Mouse (Mus musculus) midbrain, embryonic 13.5 days (tissue): Measurements from ENCODE around the gene Sema6b. TPM values are rescaled to one million over a fixed set of nuclear protein-coding genes. Genes with fewer than 3 reads are reported as not detected.

Source experiments
- ATAC-seq: fragments of 200-750 bp; cut with Nextera tagmentation; 2 replicates; pipeline ENCODE4 v1.8.0; 2017; ENCODE audit warnings: mild to moderate bottlenecking, moderate TSS enrichment, moderate library complexity
- H3K27ac ChIP-seq: fragments of 300-500 bp; sonication (generic); 2 replicates; pipeline ENCODE4 v1.5.1; 2015; ENCODE audit warnings: inconsistent platforms, mild to moderate bottlenecking, moderate library complexity
- H3K27me3 ChIP-seq: fragments of 300-500 bp; sonication (generic); 2 replicates; pipeline ENCODE4 v1.6.1; 2015; ENCODE audit warnings: mild to moderate bottlenecking, inconsistent platforms
- H3K36me3 ChIP-seq: fragments of 300-500 bp; sonication (generic); 2 replicates; pipeline ENCODE4 v1.6.1; 2015; ENCODE audit warnings: mild to moderate bottlenecking, inconsistent platforms
- H3K4me1 ChIP-seq: fragments of 300-500 bp; sonication (generic); replicated peaks from 2 replicates; pipeline ENCODE4 v1.6.1; 2015; ENCODE audit warnings: inconsistent platforms
- H3K4me2 ChIP-seq: fragments of 300-500 bp; sonication (generic); replicated peaks from 2 replicates; pipeline ENCODE4 v1.6.1; 2015; ENCODE audit warnings: moderate library complexity, mild to moderate bottlenecking, inconsistent platforms
- H3K4me3 ChIP-seq: fragments of 300-500 bp; sonication (generic); replicated peaks from 2 replicates; pipeline ENCODE4 v1.5.1; 2015; ENCODE audit warnings: mild to moderate bottlenecking, inconsistent platforms
- H3K9ac ChIP-seq: fragments of 300-500 bp; sonication (generic); replicated peaks from 2 replicates; pipeline ENCODE4 v1.6.1; 2015; ENCODE audit warnings: mild to moderate bottlenecking, inconsistent platforms
- H3K9me3 ChIP-seq: fragments of 300-500 bp; sonication (generic); 2 replicates; pipeline ENCODE4 v1.6.1; 2016; ENCODE audit warnings: mild to moderate bottlenecking, inconsistent platforms
- WGBS: fragments of 180-500 bp; shearing (Covaris S2); methylation state at CpG from one replicate; pipeline ENCODE4 v1.1.7; 2015; 5-methylcytosine and 5-hydroxymethylcytosine counted together
- polyA plus RNA-seq: library from polyadenylated mRNA; unstranded; fragments of >200 nt; fragmentation: Nextera tagmentation; extraction: Ambion mirVana; gene quantifications from 2 replicates; pipeline ENCODE4 v1.2.1, GENCODE M21; 2015

Sema6b gene
- polyA plus RNA-seq, 1 experiment from 2014 or later: 10.4 TPM

DNA sequence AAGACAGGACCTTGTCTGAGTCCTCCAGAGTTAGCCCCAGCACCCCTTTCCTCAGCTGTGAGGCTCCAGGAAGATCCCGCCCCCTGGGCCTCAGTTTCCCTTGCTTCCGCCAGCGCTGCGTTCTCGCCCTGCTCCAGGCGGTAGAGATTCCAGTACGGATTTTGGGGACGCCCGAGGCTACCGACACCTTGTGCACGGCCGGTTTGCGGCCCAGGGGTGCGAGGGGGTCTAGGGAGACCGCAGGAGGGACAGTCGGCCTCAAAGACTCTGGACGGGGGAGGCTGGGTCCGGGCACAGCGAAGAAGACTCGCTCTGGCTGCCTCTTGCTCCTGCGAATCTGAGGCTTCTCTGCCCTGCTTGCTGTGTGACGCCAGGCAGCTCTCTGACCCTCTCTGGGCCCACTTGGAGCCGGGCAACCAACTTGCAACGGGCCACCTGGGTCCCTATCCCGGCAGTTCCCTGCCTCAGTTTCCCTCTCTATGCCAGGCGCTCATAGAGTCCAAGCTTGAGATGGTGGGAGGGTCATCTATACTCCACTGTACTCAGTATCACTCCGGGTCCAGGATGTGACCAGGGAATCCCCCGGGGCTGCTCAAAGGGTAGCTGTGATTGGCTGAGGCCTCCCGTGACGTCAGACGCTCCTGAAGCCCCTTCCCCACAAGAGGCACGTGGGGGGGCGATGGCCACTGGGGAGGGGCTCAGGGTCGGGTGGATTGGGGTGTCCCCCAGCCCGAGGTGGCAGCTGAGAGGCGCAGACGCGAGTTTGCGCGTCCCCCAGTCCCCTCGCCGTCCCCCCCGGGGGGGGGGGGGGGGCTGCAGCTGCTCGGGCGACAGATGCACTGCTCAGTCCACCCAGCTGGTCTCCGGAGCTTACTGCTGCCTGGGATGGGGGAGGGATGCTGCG, 1.8 kb upstream of the Sema6b start:
- Histone ChIP-seq H3K9ac (peak overlapping the region; percentile 66), H3K4me3 (peak overlapping the region; percentile 46), H3K9me3 (no peaks in the 10 kb centered on the region), H3K27me3 (peaks cover 45% of the 10 kb centered on the region), H3K4me2 (peak overlapping the region; percentile 68), H3K4me1 (peaks cover 65% of the 10 kb centered on the region), H3K27ac (peak overlapping the region; percentile 2; the same call in 1 of the 2 replicates), H3K36me3 (no peaks in the 10 kb centered on the region)
- peak; percentile 51 for ATAC-seq
- under 1% methylated on average over 47 of the region's 47 CpGs for WGBS

DNA sequence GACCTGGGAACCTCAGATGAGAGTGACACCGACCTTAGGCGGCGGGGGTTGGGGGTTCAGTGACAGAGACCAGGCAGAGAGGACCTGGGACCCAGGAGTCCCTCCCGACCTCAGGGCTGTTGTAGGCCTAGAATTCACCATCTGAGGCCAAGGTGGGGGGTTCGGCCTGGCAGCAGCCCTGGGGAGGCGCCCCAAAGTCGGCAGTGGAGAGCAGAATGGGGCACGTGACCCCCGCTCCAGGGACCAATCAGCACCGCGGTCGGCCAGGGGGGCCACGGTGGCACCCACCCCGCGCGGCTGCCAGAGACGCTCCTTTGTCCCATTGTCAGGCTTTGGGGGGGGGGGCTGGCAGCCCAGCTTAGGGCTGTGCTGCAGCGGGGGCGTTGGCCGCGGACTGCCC, 788 bp downstream of the Sema6b start:
- H3K9ac ChIP-seq: peak overlapping the region; percentile 89
- ATAC-seq: peak; percentile 9
- H3K9me3 ChIP-seq: no peaks in the 10 kb centered on the region
- H3K4me3 ChIP-seq: peak overlapping the region; percentile 86
- peaks cover 48% of the 10 kb centered on the region for H3K27me3 ChIP-seq
- peak overlapping the region; percentile 53; the same call in 1 of the 2 replicates for H3K27ac ChIP-seq
- H3K4me1 ChIP-seq: peaks cover 63% of the 10 kb centered on the region
- no peaks in the 10 kb centered on the region for H3K36me3 ChIP-seq
- H3K4me2 ChIP-seq: peak overlapping the region; percentile 84
- WGBS: 5% methylated on average over 17 of the region's 21 CpGs

DNA sequence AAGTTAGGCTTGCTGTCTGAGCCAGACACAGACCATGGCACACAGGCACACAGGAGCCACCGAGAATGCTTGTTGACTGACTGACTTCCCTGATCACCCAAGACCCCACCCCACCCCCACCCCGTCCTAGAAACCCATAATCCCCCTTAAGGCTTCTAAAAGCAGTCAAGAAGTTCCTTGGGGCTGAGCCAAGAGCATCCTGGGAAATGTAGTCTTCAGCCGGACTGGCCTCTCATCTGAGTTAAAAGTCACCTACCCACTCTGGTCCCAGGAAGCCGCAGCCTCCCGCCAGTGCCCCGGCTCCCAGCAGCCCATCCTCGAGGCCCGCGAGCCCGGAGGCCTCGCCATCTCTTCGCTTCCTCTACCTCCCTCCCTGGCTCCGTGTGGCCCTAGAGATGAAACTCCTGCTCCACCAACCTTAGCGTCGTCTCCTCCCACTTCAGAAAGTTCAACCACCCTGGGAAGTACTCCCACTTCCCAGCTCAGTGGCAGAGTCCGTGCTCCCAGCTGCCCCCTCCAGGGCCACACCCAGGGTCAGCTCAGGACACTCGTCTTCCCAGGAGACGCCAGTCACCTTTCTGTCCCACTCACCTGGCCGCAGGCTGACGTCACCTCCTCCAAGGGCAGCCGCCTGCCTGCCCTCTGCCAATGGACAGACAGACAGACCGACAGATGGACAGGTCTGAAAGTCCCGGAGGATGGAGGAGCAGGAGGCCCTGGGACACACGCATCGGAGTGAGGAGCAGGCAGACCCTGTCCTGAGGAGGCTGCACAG, 2.1 kb downstream of the Sema6b start:
- Histone ChIP-seq H3K27me3 (peaks cover 42% of the 10 kb centered on the region), H3K4me1 (peaks cover 73% of the 10 kb centered on the region)

DNA sequence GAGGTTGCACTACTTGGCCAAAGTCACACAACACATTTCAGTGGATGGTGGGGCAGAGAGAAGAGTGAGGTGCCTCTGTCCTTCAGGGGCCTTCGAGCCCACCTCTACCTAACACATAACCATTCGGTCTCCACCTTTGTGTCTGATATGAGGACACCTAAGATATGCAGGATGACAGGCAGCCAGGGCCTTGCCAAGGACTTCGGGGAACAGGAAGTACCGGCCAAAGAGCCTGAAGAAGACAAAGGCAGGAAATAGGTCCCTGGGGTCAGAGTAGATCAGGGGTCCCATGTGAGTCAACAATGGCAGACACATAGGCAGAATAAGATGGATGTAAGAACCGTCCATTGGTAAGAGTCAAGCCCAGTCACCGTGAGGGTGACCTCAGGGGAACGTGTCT, 3.6 kb downstream of the Sema6b start:
- Histone ChIP-seq H3K4me3 (no peak overlapping the region), H3K27me3 (peaks cover 41% of the 10 kb centered on the region), H3K4me1 (peaks cover 65% of the 10 kb centered on the region), H3K9ac (no peak overlapping the region), H3K4me2 (no peak overlapping the region), H3K27ac (no peak overlapping the region), H3K9me3 (no peaks in the 10 kb centered on the region), H3K36me3 (no peaks in the 10 kb centered on the region)
- no peak for ATAC-seq
- 94% methylated on average over 7 of the region's 7 CpGs for WGBS

More for the DNA sequence above, 2.1 kb downstream of the Sema6b start:
- no peaks in the 10 kb centered on the region for H3K9me3 ChIP-seq
- no peak for ATAC-seq
- peak overlapping the region; percentile 84 for H3K4me2 ChIP-seq
- H3K27ac ChIP-seq: no peak overlapping the region
- peak overlapping the region; percentile 86 for H3K4me3 ChIP-seq
- peak overlapping the region; percentile 89 for H3K9ac ChIP-seq
- whole genome bisulfite sequencing: 15% methylated on average over 25 of the region's 25 CpGs
- no peaks in the 10 kb centered on the region for H3K36me3 ChIP-seq

DNA sequence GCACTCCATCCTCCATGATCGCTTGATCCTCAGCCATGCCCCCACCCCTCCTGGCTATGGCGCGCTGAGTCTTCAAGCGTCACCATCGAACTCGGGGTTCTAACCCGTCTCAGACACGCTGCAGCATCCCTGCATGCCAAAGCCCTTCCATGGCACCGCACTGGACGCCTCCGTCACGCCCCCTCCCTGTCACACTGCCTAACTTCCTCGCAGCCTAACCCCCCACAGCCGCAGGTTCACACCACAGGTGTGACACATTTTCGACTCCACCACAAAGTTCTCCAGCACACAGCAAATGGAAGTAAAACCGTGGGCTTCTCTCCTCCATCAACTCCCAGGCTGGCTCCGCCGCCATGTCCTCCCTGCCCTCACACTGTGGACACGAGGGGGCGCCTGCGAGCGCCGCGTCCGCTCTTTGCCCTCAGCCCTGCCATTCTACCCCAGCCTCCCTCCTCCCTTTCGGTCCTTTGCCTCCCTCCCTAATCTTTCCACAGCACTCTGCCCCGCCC, 5.6 kb downstream of the Sema6b start:
- peaks cover 50% of the 10 kb centered on the region for H3K4me1 ChIP-seq
- peaks cover 28% of the 10 kb centered on the region for H3K27me3 ChIP-seq
- H3K9me3 ChIP-seq: no peaks in the 10 kb centered on the region
- H3K4me2 ChIP-seq: peak overlapping the region; percentile 47
- peak overlapping the region; percentile 46 for H3K9ac ChIP-seq
- ATAC-seq: no peak
- H3K27ac ChIP-seq: no peak overlapping the region
- WGBS: 2% methylated on average over 27 of the region's 27 CpGs
- H3K4me3 ChIP-seq: peak overlapping the region; percentile 13; the same call in 1 of the 2 replicates
- H3K36me3 ChIP-seq: peaks cover 17% of the 10 kb centered on the region

DNA sequence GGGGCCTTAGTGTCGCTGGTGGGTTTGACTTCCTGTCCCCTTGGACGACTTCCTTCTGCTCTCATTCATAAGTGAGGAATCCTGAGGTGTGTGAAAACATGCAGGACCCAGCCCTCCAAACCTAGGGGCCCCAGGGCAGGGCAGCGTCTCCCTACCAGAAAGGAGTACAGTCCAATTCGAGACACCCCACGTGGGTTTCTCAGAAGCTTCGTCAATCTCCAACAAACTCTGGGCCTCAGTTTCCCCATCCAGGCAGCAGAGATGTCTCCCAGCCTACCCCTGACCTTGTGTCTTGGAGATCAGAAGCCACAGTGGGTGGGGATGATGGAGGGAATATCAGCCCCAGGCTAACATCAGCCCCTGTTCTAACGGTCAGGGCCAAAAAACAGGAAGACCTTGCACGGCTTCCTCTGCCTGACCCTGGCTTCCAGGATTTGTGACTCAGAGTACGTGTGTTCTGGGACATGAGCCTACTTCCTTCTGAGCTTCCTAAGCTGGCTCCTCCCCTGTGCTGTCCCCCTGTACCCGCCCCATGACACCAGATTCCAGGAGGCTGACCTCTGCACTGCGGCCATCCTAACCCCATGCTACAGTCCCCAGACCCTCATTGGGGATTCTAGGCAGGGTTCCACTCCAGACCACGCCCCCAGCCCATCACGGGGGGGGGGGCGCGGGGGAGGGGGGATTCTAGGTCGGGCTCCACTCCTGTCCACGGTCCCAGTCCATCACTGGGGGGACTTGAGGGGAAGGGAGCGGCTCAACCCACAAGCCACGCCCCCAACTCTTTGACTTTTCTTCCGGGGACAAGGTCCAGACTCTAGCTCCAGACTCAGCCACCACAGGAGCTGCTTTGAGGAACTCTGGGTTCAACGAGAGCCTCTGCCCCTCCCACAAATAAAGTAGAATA, 6.4 kb downstream of the Sema6b start:
- peak overlapping the region; percentile 47 for H3K4me2 ChIP-seq
- no peak overlapping the region for H3K27ac ChIP-seq
- H3K27me3 ChIP-seq: peaks cover 20% of the 10 kb centered on the region
- WGBS: 21% methylated on average over 20 of the region's 21 CpGs
- no peaks in the 10 kb centered on the region for H3K9me3 ChIP-seq
- peak; percentile 27; the same call in 1 of the 2 replicates for ATAC-seq
- H3K4me3 ChIP-seq: peak overlapping the region; percentile 13; the same call in 1 of the 2 replicates
- H3K9ac ChIP-seq: peak overlapping the region; percentile 46
- peaks cover 42% of the 10 kb centered on the region for H3K4me1 ChIP-seq
- H3K36me3 ChIP-seq: peaks cover 25% of the 10 kb centered on the region

DNA sequence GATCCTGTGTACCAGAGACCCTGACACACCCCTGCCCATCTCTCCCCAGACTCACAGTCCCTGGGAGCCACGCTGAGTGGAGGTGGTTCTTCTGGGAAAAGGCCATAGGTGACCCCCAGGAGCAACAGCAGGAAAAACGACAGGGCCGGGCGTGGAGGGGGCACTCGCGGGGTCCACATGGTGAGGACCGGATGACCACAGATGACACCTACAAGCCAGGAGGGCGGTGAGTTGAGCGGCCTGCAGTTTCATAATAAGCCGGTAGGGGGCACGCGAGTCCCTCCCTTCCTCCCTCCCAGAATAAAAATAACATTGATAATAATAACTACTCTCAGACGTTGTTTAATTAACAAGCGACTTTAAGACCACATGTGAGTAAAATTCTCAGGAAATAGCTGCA, 7.5 kb downstream of the Sema6b start:
- H3K4me1 ChIP-seq: peaks cover 31% of the 10 kb centered on the region
- H3K4me2 ChIP-seq: no peak overlapping the region
- no peak overlapping the region for H3K4me3 ChIP-seq
- 5% methylated on average over 14 of the region's 14 CpGs for WGBS
- H3K9ac ChIP-seq: 0 out of 2 replicates have a peak overlapping the region, but pooled peaks have one; percentile 16
- H3K9me3 ChIP-seq: no peaks in the 10 kb centered on the region
- peaks cover 36% of the 10 kb centered on the region for H3K36me3 ChIP-seq
- ATAC-seq: 0 out of 2 replicates have a peak, but pooled peaks have one; percentile 10
- peaks cover 14% of the 10 kb centered on the region; the same call in 1 of the 2 replicates for H3K27me3 ChIP-seq
- H3K27ac ChIP-seq: no peak overlapping the region

DNA sequence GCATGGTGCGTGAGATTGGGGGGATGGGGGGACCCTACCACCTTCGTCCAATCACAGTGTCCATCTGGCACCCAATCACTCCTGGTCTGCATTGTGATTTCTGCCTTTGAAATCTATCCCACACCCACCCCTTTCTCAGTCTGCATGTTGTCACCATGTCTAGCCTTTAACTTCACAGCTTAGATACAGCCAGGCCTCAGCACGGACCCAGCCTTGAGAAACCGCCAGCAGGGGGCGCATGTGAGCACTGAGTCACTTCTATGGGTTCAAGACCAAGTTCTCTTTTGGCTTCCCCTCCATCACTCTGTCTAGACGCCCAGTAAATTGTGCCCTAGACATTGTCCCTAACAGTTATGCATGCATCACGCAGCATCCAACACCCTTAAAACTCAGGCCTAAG, 8.3 kb downstream of the Sema6b start:
- Histone ChIP-seq H3K27me3 (peaks cover 9% of the 10 kb centered on the region; the same call in 1 of the 2 replicates), H3K36me3 (peaks cover 44% of the 10 kb centered on the region), H3K4me3 (no peak overlapping the region), H3K9me3 (no peaks in the 10 kb centered on the region), H3K9ac (no peak overlapping the region), H3K4me1 (peaks cover 25% of the 10 kb centered on the region), H3K4me2 (no peak overlapping the region), H3K27ac (no peak overlapping the region)
- 41% methylated on average over 7 of the region's 7 CpGs for WGBS
- peak; percentile 29 for ATAC-seq

DNA sequence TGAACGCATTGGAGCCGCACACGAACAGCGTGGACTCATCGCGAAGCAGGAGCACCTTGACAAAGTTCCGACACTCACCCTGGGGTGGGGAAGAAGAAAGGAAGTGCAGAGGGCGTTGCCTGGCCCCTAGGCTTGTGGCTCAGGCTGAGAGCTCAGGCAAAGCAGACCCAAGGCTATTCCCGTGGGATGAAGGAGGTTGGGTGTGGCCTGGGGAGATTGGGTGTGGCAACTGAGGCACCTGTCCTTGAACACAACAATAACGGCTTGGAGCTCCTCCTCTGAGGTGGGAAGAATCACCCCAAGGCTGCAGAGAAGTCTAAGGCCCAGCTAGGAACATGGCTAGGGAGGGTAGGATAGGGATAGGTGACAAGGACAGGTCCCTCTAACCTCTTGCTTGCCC, 9.0 kb downstream of the Sema6b start:
- Histone ChIP-seq H3K36me3 (peaks cover 51% of the 10 kb centered on the region), H3K27me3 (peaks cover 13% of the 10 kb centered on the region; the same call in 1 of the 2 replicates), H3K4me3 (no peak overlapping the region), H3K9ac (no peak overlapping the region), H3K4me2 (no peak overlapping the region), H3K27ac (no peak overlapping the region), H3K4me1 (peaks cover 25% of the 10 kb centered on the region), H3K9me3 (no peaks in the 10 kb centered on the region)
- 94% methylated on average over 10 of the region's 10 CpGs for WGBS
- ATAC-seq: no peak

DNA sequence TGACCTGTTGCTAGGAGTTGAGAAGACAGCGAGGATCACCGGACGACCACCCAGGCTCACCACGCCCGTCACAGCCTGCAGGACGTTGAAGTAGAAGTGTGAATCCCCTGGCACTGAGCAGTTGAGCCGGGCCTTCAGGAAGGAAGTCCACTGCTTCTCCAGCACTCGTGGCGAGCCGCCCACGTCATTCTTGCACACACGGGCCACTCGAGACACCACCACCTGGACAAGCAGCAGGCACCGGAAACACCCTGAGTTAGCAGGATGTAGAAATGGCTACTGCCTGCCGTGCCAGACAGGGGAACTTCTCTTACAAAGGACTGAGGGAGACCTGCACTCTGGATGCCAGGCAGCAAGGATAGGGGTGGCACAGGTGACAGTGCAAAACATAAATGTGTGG, 11.9 kb downstream of the Sema6b start:
- peaks cover 74% of the 10 kb centered on the region for H3K36me3 ChIP-seq

DNA sequence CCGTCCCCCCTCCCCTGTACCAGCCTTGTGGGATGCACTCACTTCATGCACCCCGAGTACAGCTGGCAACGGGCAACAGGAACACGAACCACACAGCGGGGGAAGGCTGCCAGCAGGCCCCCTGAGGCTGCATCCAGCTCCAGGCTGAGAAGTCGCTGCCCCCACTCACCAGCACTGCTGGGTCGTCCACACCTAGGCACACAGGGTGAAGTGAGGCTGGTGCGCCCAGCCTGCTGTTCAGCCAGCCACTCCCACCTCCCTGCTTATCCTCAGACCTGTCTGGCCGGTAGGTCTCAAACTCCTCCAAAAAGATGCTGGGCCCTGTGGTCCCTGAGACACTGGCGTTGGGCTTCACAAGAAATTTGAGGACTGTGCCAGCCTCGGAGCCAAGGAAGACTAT, 14.0 kb downstream of the Sema6b start:
- WGBS: 80% methylated on average over 11 of the region's 11 CpGs
- H3K36me3 ChIP-seq: peaks cover 85% of the 10 kb centered on the region
- peaks cover 50% of the 10 kb centered on the region for H3K27me3 ChIP-seq

More for the DNA sequence above, 11.9 kb downstream of the Sema6b start:
- 0 out of 2 replicates have a peak, but pooled peaks cover 2% of the 10 kb centered on the region for H3K9me3 ChIP-seq
- no peak overlapping the region for H3K4me3 ChIP-seq
- WGBS: 84% methylated on average over 15 of the region's 15 CpGs
- H3K4me1 ChIP-seq: peaks cover 15% of the 10 kb centered on the region
- H3K9ac ChIP-seq: no peak overlapping the region
- H3K27ac ChIP-seq: no peak overlapping the region
- no peak for ATAC-seq
- H3K27me3 ChIP-seq: peaks cover 29% of the 10 kb centered on the region
- H3K4me2 ChIP-seq: no peak overlapping the region

More for the DNA sequence above, 14.0 kb downstream of the Sema6b start:
- Histone ChIP-seq H3K27ac (no peak overlapping the region), H3K4me3 (no peak overlapping the region), H3K4me2 (no peak overlapping the region), H3K9me3 (peaks cover 16% of the 10 kb centered on the region), H3K4me1 (peaks cover 10% of the 10 kb centered on the region; the same call in 1 of the 2 replicates), H3K9ac (no peak overlapping the region)
- no peak for ATAC-seq
